Mouse (Mus musculus): Measurements from ENCODE around the gene Hps5.
"Not testable (repeated sequence)": the region's sequence is repeated elsewhere in the genome, so short reads cannot be mapped to it uniquely, and the experiment has no call there.

Gene Hps5

DNA sequence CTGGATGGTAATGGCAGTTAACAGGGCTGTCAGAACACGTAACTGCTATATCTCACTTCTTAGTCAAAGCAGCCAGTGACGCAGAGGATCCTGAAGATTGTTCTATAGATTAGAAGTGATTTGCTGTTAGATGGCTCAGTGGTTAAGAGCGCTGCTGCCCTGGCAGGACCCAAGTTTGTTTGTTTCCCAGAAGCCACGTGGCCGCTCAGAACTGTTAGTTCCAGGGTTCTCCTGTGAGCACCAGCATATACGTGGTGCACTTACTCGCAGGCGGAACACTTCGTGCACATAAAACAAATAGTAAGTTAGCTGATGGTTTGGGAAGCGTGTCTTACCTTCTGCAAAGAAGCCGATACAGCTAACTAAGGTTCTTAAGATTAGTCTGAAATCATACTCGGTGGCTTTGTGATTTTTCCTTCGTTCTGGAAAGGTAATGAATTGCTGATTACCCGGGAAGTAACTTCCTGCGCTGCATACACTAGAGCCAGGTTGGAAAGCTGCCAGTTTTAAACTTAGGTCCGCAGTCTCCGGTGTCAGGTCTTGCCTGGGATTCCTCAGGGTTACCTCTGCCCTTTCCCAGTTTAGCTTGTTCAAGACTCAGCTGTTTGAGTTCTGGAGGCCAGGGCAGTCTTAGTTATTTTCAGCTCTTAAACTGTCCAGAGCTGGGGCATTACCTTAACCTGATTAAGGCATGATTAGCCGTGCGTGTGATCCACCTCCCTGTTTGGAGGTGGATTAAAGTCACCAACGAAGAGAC is 31.4 kb upstream of the Hps5 start:
- DNase-seq = no peak

DNA sequence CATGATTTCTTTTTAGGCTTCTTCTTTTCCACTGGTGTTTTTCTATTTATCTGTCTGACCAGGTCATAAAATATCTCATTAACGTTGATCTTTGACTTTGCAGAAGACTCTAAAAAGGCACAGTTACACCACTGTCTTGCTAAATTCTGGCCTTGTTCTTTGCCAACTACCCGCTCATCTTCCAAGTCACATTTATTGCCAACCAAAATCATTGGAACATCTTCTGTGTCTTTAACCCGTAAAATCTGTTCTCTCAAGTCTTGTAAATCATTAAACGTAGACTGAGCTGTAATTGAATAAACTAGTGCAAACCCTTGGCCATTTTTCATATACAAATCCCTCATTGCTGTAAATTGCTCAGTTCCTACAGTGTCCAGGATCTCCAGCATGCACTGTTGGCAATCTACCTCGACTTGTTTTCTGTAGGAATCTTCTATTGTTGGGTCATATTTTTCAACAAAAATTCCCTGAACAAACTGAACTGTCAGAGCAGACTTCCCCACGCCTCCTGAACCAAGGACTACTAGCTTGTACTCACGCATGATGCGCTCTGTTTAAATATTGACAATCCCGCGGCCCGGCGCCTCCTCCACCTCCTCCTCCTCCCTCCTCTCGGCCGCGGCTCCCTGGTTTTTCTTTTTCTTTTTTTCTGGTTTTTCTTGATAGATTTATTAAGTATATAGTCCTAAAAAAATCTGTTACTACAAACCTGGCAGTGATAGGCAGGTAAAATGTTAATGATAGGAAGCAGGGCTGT is 25.2 kb upstream of the Hps5 start:
- not testable (repeated sequence) for DNase-seq

DNA sequence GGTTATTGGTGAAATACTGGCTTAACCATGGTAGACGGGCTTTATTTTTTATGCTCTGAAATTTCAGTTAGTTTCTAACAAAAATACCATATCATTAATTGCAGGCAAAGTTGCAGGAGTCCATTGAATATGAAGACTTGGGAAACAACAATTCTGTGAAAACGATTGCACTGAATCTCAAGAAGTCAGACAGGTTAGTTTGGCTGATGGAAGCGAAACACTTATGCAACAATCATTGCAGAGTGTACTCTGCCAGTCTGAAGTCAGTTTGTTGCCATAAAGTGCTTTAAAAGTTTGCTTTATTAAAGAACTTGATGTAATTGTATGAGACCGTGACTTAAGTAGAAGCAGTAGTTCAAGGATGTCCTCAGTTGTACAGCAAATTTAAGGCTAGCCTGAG is 18.1 kb upstream of the Hps5 start:
- no peak for DNase-seq

DNA sequence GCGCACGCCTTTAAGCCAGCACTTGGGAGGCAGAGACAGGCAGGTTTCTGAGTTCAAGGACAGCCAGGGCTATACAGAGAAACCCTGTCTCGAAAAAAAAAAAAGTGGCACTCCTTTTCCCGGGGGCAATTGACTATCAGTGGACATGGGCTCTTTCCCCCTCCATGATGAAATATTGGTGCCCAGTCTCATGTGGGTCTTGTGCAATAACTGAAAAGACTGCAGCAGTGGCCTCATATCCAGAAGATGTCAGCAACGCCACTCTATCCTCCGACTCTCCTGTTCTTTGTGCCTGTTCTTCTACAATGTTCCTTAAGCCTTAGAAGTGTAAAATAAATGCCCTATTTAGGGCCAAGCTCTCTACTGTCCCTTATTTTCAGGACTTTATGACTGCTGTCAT is 14.5 kb upstream of the Hps5 start:
- no peak for DNase-seq

DNA sequence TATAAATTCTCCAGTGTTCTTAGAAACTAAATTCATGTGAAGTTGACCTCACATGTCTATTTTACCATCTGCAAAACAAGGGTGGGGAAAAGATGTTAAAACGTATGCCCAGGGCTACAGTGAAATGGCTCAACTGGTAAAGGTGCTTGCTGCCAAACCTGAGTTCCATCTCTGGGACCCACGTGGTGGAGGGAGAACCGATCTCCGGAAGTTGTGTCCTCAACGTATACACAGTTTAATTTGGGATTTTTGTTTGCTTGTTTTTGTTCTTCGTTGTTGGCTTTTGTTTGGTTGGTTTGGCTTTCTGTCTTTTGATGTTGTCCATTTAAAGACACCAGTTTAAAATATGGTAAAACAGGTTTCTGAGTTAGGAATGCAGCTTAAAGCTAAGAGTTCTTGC is 915 bp upstream of the Hps5 start:
- DNase-seq = no peak

DNA sequence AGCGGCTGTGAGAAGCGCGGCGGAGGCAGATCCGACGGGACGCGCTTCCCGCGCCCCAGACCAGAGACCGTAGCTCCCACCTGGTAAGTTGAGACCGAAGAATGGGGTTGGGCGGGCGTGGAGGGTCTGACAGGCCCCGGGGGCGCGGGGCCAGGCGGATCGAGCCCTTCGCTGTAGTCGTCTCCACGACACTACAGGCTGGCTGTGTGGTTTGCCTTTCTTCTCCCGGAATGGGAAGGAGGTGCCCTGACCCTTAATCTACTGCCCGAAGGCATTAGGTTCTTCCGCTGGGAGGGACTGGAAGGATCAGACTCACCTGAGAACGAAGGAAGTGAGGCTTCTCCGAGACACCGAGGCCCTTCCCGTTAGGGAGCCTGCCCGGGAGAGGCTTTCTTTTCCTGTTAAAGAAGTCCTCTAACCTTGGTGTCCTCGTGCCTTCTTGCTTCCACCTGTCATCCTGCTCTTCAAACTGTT is 379 bp upstream of the Hps5 start:
- no peak for DNase-seq

DNA sequence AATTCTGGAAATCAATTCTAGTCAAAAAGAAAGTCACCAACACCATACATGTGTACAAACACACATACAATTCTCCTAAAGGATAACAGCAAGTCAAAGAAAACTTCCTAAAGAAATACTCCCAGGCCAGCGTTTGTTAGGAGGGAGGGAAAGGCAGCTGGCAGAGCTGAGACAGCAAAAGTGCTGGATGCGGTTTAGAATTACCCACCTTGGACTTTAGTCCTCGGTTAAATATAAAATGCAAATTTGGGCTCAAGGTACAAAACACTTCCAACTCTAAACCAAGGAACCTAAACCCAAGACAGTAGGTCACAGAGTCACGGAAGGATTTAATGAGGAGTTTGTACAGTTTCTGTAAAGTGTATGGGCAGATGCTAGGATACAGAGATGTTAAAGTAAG is 2.0 kb downstream of the Hps5 start:
- no peak for DNase-seq

DNA sequence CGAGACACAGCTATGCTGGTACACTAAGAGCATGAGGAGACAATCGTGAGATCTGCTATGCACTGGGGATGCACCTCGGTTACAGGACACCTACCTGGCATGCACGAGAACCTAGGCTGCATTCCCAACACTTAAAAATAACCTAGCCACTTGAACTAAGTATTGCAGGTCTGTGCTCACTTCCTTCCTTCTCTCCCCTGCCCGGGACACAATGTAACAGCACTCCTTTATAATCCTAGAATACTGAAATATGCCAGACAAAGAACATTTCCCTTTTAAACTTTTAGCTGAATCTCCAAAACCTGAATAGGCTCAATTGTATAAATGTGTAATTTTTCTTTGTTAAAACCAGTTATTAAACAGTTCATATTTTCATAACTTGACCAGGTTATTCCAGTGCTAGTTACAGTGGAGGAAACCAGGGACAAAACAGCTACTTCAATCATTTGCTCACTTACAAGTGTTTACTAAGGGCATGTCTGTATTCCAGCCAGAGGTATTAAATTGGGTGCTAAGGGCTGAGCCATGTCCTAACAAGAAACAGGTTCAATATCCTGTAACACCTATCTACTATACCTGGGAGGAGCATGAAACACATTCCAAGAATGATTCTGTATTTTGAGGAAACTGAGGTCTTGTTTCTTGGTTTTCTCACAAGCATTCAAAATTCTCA is 6.6 kb downstream of the Hps5 start:
- no peak for DNase-seq

DNA sequence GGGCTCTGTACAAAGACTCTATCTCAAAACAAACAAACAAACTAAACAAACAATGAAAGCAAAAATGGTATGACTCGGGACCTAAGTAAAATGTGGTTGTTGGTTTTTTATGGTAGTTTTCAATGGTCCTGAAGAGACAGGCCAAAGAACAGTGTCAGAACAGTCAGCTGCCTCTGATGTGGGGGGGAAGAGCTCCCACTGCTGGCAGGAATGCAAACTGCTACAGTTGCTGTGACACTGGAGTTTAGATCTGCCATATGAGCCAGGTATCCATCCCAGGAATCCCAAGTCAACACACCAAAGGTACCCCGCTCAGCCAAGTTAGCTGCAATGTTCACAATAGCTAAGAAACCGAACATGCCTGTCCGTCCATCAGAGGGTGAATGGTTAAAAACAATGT is 25.2 kb downstream of the Hps5 start:
- peak; percentile 55 for DNase-seq

DNA sequence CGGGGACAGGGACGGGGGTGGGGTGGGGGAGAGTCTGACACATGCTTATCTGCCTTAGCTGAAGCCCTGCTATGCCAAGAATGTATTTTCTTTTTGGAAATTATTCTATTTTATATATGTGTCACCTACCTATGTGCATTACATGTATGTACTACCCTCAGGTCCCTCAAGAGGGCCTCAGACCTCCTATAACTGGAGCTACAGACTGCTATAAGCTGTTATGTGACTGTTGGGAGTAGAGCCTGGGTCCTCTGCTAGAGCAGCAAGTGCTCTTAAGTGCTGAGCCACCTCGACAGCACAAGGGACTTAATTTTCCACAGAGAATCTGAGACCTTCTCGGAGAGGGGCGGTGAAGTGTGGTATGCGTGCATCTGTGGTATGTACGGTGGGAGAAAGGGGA is 27.4 kb downstream of the Hps5 start:
- no peak for DNase-seq

DNA sequence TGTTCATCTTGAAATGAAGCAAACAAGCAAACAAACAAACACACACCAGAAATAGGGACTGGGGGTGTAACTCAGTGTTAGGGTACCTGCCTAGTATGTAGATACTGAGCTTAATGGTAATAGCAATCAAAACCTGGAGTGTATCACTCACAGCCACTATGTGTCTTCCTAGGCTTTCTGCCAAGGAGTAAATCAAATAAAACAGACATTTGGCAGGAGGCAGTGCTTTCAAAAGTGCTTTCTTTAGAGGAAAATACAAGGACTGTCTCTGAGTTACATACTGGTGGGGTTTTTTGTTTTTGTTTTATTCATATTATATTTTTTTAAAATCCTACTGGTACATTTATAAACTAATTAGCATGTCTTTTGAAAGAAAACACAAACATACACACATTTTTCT is 28.5 kb downstream of the Hps5 start:
- no peak for DNase-seq

DNA sequence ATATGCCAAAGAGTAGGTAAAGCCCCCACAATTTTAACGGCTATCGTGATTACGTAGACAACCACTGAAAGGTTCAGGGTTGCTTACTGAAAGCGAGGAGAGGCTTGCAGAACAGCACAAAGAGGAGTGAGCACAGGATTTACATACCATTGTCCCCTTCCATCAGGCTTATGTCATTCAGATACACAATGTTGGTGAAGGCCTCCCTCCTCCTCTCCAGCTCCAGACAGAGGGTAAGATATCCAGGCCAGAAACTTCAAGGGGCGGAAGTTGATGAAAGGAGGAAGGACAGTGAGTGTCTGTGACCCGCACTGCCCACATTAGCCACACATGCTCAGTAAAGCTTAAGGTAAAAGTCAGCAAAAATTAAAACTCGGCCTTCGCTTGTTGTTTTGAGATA is 31.2 kb downstream of the Hps5 start:
- no peak for DNase-seq

DNA sequence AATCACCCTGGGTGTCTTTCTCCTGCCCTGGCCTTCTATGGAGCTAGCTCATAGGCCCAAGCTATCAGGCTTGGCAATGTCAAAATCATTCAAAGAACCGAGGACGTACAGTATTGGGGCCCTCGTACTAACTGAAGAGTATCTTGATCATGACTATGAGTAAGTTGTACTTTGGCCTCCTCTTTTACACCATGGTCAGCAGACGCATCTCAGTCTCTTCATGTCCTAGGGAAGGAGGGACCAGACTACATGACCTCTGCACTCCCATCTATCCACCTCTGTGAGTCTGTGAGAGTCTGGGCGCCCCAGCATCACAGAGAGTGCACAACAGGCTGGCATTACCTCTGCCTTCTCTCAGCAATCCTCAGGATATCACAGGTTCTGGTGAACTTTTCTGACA is 33.3 kb downstream of the Hps5 start:
- no peak for DNase-seq

DNA sequence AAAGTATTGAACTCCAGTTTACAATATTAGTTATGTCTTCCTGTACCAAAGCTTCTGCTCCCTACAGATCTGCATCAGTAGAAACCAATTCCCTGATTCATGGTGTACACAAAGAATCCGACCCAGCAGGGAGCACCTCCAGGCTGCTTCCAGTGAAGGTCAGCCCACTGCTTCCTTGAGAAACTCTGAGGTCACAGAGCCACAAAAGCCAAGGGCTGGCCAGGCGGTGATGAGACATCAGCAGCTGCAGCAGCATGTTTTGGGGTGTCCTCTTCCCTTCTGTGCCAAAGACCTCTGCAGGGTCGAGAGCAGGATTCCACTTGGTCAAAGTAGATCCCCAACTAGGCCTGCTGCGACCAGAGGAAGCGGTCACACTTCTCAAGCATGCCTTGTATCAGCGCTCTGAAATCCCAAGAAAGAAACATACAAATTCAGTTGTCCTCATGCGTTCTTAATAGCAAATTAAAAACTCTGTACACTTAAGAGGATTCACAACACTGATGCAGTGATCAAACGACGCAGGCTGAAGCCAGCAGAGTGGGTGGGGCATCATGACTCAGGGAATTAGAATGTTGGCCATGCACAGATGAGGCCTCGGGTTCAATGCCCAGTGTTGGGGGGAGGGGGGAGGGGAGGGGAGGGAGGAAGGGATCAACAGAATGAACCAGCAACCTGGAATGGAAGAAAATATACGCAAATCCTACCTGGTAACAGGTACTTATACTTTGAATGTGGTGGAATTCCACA is 34.6 kb downstream of the Hps5 start:
- DNase-seq = no peak

DNA sequence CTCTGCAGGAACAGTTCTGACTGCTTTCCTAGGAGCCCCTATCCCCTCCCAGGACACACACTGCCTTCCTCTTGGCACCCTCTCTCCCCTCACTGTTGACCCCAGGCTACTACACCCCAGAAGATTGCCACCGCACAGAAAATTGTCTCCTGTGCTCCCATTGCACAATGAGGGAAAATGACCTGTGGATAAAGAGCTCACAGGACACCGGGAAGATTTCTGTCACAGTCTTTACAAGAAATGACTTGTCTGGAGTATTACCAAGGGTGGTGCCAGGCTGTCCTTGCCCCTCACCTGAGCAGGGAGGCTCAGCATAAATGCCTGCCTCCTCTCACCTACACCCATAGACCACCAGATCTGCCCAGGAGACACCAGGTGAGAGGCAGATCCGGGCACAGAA is 44.4 kb downstream of the Hps5 start, which contains the start of gene Saa2:
Gene Saa2 (plus strand): TSS at position 301 of the 400 bp plus-strand sequence.
- no peak for DNase-seq

DNA sequence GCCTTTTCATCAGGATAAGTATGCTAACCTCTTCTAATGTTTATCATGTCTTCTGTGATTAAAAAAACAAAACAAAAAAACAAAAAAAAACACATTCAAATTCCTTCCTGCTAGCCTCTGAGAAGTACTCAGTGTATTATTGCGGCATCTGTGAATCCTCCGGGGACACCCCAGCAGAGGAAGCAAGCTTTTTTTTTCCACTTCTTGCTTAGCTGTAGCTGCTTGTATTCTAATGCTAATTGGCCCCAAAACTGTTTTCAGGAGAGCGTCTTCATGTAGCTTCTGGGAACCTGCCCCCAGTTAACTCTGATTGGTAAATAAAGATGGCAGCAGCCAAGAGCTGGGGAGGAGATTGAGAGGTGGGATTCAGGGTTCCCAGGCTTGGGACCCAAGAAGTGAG is 47.4 kb downstream of the Hps5 start:
- no peak for DNase-seq

DNA sequence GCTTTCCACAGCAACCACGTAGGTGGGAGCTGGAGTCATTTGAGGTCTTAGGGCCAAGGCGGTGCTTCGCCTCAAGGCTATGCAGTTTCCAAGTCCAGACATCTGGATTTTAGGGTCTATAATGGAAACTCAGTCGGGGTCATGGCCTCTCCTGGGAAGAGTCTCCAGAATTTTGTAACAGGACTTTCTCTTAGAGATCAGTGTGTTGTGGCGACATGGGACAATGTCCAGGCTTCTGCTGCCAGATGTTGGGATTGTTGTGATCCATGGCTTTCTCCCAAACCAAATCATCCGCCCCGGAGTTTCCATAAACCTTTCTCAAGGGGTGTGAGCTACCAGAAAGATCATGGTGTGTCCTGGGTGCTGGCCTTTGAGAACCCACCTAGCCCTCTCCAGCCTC is 49.5 kb downstream of the Hps5 start:
- DNase-seq = no peak

DNA sequence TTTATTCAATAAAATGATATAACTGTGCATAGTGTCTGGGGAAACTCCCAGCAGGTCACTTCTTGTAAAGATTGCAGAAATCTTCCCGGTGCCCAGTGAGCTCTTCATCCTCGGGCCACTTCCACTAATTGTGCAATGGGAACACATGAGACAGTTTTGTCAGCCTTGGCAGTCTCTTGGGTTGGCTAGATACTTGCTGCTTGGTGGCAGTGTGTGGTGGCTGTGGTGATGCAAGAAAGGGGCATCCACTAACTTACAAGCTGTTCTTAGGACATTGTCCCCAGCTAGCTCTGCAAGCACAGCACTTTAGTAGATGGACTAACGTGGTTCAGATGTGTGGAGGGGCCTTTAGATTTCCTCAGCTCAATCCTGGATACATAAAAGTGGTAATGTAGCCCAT is 50.0 kb downstream of the Hps5 start:
- no peak for DNase-seq

DNA sequence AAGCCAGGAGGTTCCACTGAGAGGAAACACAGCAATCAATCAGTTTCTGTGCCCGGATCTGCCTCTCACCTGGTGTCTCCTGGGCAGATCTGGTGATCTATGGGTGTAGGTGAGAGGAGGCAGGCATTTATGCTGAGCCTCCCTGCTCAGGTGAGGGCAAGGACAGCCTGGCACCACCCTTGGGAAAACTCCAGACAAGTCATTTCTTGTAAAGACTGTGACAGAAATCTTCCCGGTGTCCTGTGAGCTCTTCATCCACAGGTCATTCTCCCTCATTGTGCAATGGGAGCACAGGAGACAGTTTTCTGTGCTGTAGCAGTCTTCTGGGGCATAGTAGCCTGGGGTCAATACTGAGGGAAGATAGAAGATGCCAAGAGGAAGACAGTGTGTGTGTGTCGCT is 53.0 kb downstream of the Hps5 start, which contains the start of gene Saa1:
Gene Saa1 (minus strand): TSS at position 101 of the 400 bp plus-strand sequence.
- DNase-seq = not testable (repeated sequence)

DNA sequence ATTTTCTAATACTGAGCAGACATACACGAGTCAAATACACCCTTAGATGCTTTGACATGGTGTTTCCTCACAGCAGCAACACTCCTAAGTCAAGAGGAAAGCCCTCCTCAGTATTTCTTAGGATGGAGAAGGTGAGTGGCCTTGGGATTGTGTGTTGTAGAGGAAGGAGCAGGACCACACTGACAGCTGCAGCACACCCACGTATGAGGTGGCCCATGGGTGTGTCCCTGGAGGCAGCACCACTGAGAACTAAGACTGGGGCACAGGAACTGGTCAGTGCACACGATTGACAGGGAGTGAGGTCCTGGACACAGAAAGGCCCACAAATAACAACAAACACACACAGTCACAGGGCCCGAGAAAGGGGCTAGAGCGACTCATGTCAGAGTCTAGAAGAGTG is 55.8 kb downstream of the Hps5 start:
- not testable (repeated sequence) for DNase-seq

DNA sequence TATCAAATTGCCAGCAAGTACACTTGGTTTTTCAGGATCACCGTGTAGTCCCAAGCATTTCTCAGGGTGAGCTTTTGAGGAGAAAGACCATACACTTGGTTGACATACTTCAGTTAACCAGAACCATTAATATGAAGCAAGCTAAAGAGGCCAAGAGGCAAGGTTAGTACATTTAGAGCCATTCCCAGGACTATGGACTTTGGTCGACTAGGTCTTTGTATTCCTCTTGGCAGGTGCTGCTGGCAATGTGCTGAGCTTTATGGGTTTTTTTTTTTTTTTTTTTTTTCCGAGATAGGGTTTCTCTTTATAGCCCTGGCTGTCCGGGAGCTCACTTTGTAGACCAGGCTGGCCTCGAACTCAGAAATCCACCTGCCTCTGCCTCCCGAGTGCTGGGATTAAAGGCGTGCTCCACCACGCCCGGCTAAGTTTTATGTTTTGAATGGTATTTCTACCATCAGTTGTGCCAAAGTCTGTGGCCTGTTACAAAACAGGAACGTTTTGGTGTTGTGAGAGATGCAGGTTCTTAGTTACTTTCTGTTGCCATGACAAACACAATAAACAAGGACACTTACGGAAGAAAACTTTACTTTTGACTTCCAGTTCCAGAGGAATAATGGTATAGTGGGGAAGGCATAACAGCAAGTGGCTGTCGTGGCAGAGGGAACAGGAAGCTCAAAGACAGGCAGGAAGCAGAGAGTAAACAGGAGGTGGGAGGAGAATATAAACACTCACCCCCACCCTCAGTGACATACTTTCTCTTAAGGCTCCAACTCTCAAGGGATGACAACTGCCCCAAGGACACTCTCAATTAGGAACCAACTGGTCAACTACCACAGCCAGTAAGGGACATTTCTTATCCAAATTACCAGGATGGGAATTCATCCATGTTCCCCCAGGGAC is 57.1 kb downstream of the Hps5 start:
- no peak for DNase-seq

DNA sequence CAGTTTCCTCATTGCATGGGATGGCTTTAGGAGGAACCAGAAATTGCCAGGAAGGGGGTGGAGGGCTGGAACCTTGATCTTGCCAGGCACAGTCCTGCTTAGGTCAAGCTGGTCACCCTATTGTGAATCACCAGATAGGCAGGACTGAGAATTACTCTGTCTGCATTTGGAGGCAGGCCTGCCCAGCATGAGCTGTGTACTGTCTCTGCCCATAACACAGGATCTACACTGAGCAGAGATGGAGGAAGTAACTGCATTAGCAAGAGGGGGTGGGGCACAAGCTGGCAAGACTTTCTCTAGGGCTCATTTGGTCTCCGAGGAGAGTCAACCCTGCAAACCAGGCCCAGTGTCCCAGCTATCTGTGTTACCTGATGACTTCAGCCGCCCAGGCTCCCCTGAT is 60.9 kb downstream of the Hps5 start:
- DNase-seq = no peak

Measured in right cerebral cortex, postnatal 4 days (tissue).